ENCODE assay signal across 13 mouse cellular contexts in the genomic region with DNA sequence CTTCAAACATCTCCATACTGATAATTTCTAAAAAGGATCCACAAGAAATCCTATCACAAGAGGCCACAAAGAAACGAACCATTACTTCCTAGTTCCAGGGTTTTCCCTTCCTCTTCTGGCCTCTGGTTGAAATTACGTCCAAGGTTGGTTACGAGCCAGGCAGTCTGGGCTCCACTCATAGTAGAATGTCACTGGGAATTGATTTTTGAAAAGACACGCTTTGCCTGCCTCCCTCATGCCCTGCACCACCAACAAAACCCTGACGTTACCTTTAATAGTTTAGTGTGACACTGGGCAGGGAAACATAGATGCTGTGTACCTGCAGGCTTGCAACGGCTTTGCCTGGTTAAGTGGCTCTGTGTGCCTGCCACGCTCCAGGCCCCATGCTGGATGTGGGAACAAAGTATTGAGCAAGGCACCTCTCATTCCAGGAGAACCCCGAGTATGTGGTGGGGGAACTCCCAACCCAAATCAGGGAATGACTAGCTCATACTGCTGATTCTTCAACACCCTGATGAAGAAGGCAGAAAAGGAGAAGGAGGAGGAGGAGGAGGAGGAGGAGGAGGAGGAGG. TPM values are rescaled to one million over a fixed set of nuclear protein-coding genes. Genes with fewer than 3 reads are reported as not detected.
DNase-seq lines count a peak whose midpoint lies in the region; ATAC-seq and TF ChIP-seq lines count a peak whose summit lies in the region.
"Had no signal": no experiment of that assay in that cellular context is flagged by ENCODE, and none has a peak within 500 bp of the region (broad histone marks: within the 10 kb centered on the region; RNA-seq: fewer than 3 reads in every experiment).

No protein-coding gene starts in this region.

- 0 out of 2 replicates have a peak, but pooled peaks cover 3% of the 10 kb centered on the region for H3K27me3 ChIP-seq in kidney, embryonic 14.5 days (ENCODE audit: control insufficient read depth, insufficient read depth, low read length)

- no peak overlapping the region for H3K4me2 ChIP-seq in kidney, embryonic 14.5 days (replicated peaks; ENCODE audit: low read depth, low read length)

- no peak for TF ChIP-seq CTCF in gastrocnemius, adult 2 months (IDR thresholded peaks at IDR 0.05)

- H3K9ac ChIP-seq in kidney, embryonic 14.5 days (ENCODE audit: low read depth, low read length) = no peak overlapping the region
- H3K9ac ChIP-seq: hindbrain, embryonic 13.5 days had no signal

- no peaks in the 10 kb centered on the region for H3K36me3 ChIP-seq in kidney, embryonic 14.5 days (ENCODE audit: control insufficient read depth, insufficient read depth, low read length)
- H3K36me3 ChIP-seq: hindbrain, embryonic 13.5 days had no signal

- WGBS in kidney, embryonic 14.5 days = 60% methylated on average over 8 of the region's 8 CpGs

- H3K4me3 ChIP-seq in kidney, embryonic 14.5 days (ENCODE audit: low read length) = no peak overlapping the region
- H3K4me3 ChIP-seq in gastrocnemius, adult 2 months = peak overlapping the region; percentile 41
- H3K4me3 ChIP-seq: hindbrain, embryonic 13.5 days; layer of hippocampus, adult 2 months had no signal

- H3K4me1 ChIP-seq in kidney, embryonic 14.5 days (ENCODE audit: control insufficient read depth, insufficient read depth, low read length) = peaks cover 7% of the 10 kb centered on the region

- no peak overlapping the region for H3K27ac ChIP-seq in kidney, embryonic 14.5 days (ENCODE audit: low read depth, low read length)
- 0 out of 2 replicates have a peak overlapping the region, but pooled peaks have one; percentile 24 for H3K27ac ChIP-seq in gastrocnemius, adult 2 months
- H3K27ac ChIP-seq: hindbrain, embryonic 13.5 days; layer of hippocampus, adult 2 months had no signal

- peak; percentile 19 for DNase-seq in kidney, postnatal 10 days
- DNase-seq in gastrocnemius, adult 2 months = peak; percentile 69
- DNase-seq in gastrocnemius, postnatal 4 days (ENCODE audit: low spot score in 2 of 2) = peak; percentile 37 to 83
- DNase-seq in heart, postnatal 14 days = peak; percentile 46 to 70
- no peak for DNase-seq in spleen, postnatal 14 days (ENCODE audit: low spot score in 2 of 2)
- DNase-seq in testis, postnatal 10 days (ENCODE audit: low spot score) = no peak
- DNase-seq in layer of hippocampus, adult 8-10 months (ENCODE audit: low spot score in 2 of 2) = no peak
- DNase-seq: cerebellum, postnatal 36 days; thymus, adult 2 months had no signal

- no peak for ATAC-seq in kidney, embryonic 14.5 days (ENCODE audit: low FRiP score, low TSS enrichment)
- ATAC-seq: Patski had no signal

- intact Hi-C loops in gastrocnemius, adult 2 months (cut with DNase I) = no loop called here
- intact Hi-C loops in heart, postnatal 14 days (cut with DNase I) = no loop called here

- H3K9me3 ChIP-seq in kidney, embryonic 14.5 days (ENCODE audit: control insufficient read depth, low read length) = no peaks in the 10 kb centered on the region
- H3K9me3 ChIP-seq: hindbrain, embryonic 13.5 days had no signal

RNA-seq across cellular contexts. Expression of gene Col6a6, which starts 0.8 kb away (rescaled TPM):
- polyA plus RNA-seq in kidney, embryonic 14.5 days (2014; fragmentation: Nextera tagmentation; extraction: Ambion mirVana) = 0.64 and 0.83 TPM in 2 replicates
- 1 to 10 TPM; 1.5 to 1.9 TPM for total RNA-seq in gastrocnemius, adult 2 months (2021)
- total RNA-seq in gastrocnemius, postnatal 4 days (2021) = 100 to 1,000 TPM; 102 to 105 TPM
- total RNA-seq in heart, postnatal 14 days (2021) = 10 to 100 TPM; 10.4 to 10.5 TPM
- total RNA-seq in layer of hippocampus, adult 8-10 months (2022) = under 1 TPM; 0.43 to 0.74 (median 0.52) TPM
- polyA plus RNA-seq: Patski had no signal

Comparison
In these comparisons a context has a peak if more than half of its experiments do, and no peak if none do; other contexts are left out.
1. RNA of gene Col6a6, which starts 0.8 kb away (total RNA-seq): 102 to 105 TPM in gastrocnemius, postnatal 4 days; 10.4 to 10.5 TPM in heart, postnatal 14 days, 1.5 to 1.9 TPM in gastrocnemius, adult 2 months and 0.43 to 0.74 TPM in layer of hippocampus, adult 8-10 months; every median in the first group is over 4 times any median in the second.
2. DNase-seq: peak in kidney, postnatal 10 days (single experiment), gastrocnemius, adult 2 months (single experiment), gastrocnemius, postnatal 4 days (2 of 2) and heart, postnatal 14 days (2 of 2); none in spleen, postnatal 14 days (0 of 2), testis, postnatal 10 days (single experiment) and layer of hippocampus, adult 8-10 months (0 of 2).